Mouse (Mus musculus) thymus, adult 18-20 months (tissue): ENCODE results near the gene Nectin3.
"Not testable (repeated sequence)": the region's sequence is repeated elsewhere in the genome, so short reads cannot be mapped to it uniquely, and the experiment has no call there.

Experiments
- DNase-seq, 2 experiments: peaks; one replicate each; pipeline ENCODE4 v3.0.0; 2022; ENCODE audit warnings: mixed read lengths in 2 of 2

Nectin3 gene

GRCm38 (mm10) chr16:46410739-46411057, 87.6 kb downstream of the Nectin3 start:
- no peak for DNase-seq

- no peak for DNase-seq
Measured at GRCm38 (mm10) chr16:46410053-46410738, 88.1 kb downstream of the Nectin3 start.

- DNase-seq, result no peak
Measured at GRCm38 (mm10) chr16:46407997-46408396, 90.3 kb downstream of the Nectin3 start.

GRCm38 (mm10) chr16:46406844-46407639, 91.3 kb downstream of the Nectin3 start:
- no peak for DNase-seq

- no peak for DNase-seq
Measured at GRCm38 (mm10) chr16:46397945-46398344, 100.4 kb downstream of the Nectin3 start.

GRCm38 (mm10) chr16:46389415-46390033, 108.8 kb downstream of the Nectin3 start:
- DNase-seq, result no peak

GRCm38 (mm10) chr16:46388527-46389414, 109.6 kb downstream of the Nectin3 start:
- DNase-seq, result no peak

- DNase-seq, result no peak
Measured at GRCm38 (mm10) chr16:46384279-46384678, 114.0 kb downstream of the Nectin3 start.

- DNase-seq, result no peak
Measured at GRCm38 (mm10) chr16:46383344-46383743, 115.0 kb downstream of the Nectin3 start.

- DNase-seq, result no peak
Measured at GRCm38 (mm10) chr16:46376575-46376974, 121.8 kb downstream of the Nectin3 start.

GRCm38 (mm10) chr16:46362022-46362421, 136.3 kb downstream of the Nectin3 start:
- DNase-seq, result no peak

GRCm38 (mm10) chr16:46357658-46358057, 140.7 kb downstream of the Nectin3 start:
- DNase-seq, result not testable (repeated sequence)

GRCm38 (mm10) chr16:46356663-46357062, 141.7 kb downstream of the Nectin3 start:
- no peak for DNase-seq
